Mouse (Mus musculus) forelimb bud, embryonic 11.5 days (tissue): Measurements from ENCODE around the gene Slc6a21.

Experiments
- DNase-seq: peaks from one replicate; pipeline ENCODE4 v3.0.0-alpha.2; 2012; ENCODE audit warnings: low read depth, low spot score

Gene Slc6a21

DNA sequence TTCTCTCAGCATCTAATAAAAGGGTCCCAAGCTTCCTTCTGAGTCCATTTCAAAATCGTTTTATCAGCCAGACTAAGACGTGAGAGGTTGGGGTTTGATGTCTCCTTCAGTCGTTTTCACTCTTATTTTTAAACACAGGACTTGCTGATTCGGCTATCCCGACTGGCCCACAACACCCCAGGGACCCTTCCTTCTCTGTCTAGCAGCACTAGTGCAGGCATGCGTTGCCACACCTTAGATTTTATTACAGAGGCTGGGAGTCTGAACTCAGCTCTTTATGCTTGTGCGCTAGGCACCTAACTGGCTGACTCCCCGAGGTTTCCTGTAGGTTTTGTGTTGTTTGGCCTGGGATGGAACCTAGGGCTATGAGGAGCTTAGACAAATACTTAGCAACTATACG, 36.2 kb downstream of the Slc6a21 start:
- no peak for DNase-seq

- DNase-seq: no peak
Measured at GRCm38 (mm10) chr7:45315182-45315701, 37.9 kb downstream of the Slc6a21 start.

- no peak for DNase-seq
Measured at GRCm38 (mm10) chr7:45316536-45316935, 39.2 kb downstream of the Slc6a21 start.

GRCm38 (mm10) chr7:45322245-45322644, 44.9 kb downstream of the Slc6a21 start:
- no peak for DNase-seq

DNA sequence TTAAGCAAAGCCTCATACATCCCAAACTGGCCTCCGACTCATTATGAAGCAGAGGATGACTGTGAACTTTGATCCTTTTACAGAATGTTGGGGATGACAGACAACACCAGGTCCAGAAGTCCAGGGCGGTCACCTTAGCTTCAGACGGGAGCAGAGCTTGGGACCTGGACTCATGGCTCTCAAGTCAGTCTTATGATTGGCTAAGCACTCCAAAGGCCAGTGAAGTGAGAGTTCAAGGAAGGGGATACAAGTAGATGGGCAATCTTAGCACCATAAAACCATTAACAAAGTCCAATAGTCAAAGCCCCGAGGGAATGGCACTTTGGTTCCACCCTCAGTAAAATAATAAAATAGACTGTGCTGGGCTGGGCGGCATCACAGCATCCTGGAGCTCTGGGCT, 45.8 kb downstream of the Slc6a21 start:
- no peak for DNase-seq

DNA sequence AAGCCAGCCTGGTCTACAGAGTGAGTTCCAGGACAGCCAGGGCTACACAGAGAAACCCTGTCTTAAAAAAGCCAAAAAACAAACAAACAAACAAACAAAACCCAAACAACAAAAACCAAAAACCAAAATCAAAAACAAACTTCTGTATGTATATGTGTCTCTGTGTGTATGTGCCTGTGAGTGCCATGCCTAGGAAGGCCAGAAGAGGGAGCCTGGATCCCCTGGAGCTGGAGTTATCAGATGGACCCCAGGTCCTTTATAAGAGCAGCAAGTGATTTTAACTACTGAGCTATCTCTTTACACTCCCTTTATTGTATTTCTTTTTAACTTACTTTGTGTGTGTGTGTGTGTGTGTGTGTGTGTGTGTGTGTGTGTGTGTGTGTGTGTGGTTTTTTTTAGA, 48.5 kb downstream of the Slc6a21 start:
- DNase-seq: no peak

DNA sequence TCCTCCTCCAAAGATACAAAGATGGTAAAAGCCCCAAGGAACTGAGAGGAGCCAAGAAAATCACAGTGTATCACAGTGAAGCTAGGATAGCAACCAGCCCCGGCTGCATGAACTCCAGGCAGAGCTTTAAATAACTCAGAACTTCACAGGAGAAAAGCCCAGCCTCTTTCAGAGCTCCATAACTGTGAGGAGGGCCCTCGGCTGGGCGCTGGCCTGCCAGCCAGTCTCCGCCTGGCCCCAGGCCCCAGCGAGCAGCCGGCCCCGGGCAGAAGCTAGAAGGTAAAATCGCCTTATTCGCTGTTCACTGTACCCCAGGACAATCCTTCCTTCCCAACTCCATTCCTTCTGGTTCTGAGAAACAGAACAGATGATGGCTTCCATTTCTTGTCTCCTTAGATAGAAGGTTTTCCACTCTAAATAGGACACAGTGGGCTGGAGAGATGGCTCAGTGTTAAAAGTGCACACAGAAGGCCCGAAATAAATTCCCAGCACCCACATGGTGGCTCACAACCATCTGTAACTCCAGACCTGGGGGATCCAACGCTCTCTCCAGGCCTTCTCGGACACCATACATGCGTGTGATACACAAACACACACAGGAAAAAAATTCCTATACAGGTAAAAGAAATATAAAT, 51.6 kb downstream of the Slc6a21 start:
- DNase-seq: no peak

- DNase-seq: no peak
Measured at GRCm38 (mm10) chr7:45331502-45331901, 54.2 kb downstream of the Slc6a21 start.

- DNase-seq: peak; percentile 53
Measured at GRCm38 (mm10) chr7:45332685-45333425, 55.5 kb downstream of the Slc6a21 start.

DNA sequence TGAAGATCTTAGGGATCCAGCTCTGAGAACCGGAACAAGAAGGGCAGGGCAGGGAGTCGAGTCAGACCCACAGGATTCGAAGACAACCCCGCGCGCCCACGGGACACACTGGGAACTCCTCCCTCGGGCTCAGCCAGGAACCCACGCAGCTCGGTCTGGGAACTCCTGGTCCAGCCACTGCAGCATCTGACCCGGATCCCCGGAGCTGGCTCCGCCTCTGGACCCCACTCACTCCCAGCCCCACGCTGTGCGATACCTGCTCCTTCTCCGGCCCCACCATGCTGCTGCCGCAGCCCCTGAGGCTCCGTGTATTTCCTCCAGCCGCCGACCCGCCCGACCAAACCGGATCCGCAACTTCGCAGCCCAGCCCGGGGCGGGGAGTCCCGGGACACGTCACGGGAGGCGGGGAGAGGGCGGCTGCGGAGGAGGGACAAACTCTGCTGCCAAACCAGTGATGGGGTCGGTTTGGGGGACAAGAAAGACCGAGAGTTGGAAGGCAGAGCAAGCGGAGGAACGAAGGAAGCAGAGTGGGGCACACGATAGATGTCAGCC, 56.2 kb downstream of the Slc6a21 start, which contains the start of gene Trpm4:
Trpm4 (minus strand) TSS at position 350 of the 552 bp plus-strand sequence.
- peak; percentile 69 for DNase-seq

DNA sequence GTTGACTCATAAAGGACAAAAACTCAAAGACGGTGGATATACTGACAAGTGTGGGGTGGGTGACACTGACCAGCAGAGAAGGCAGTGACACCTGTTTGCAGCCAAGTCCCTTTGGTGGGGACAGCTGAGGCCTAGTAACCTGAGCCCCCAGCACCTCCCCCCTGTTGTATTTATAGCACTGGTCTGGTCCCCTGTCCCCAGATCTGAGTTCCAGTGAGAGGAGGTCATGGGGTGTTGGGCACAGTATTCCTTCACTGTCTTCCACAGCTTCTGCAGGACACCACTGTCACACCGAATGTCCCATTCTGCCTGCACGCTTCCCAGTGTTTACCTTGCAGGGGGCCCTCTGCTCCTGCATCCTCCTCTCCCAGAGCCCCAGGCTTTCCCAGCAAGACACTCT, 57.3 kb downstream of the Slc6a21 start:
- no peak for DNase-seq

GRCm38 (mm10) chr7:45335056-45335455, 57.7 kb downstream of the Slc6a21 start, which contains the start of gene Hrc:
TSS of gene Hrc (plus strand) at chr7:45335290.
- no peak for DNase-seq

DNA sequence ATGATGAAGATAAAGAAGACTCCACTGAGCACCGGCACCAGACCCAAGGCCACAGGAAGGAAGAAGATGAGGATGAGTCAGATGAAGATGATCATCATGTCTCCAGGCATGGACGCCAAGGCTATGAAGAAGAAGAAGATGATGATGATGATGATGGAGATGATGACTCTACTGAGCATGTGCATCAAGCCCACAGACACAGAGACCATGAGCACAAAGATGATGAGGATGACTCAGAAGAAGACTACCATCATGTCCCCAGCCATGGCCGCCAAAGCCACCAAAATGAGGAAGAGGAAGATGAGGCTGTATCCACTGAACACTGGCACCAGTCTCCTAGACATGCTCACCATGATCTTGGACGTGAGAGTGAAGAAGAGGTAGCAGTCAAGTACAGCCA, 59.0 kb downstream of the Slc6a21 start:
- DNase-seq: no peak

GRCm38 (mm10) chr7:45337469-45337868, 60.2 kb downstream of the Slc6a21 start:
- no peak for DNase-seq

GRCm38 (mm10) chr7:45338161-45338911, 61.0 kb downstream of the Slc6a21 start:
- DNase-seq: no peak
